Mouse (Mus musculus): ENCODE measurements around the gene Vopp1.
"Not testable (repeated sequence)": the region's sequence is repeated elsewhere in the genome, so short reads cannot be mapped to it uniquely, and the experiment has no call there.

Gene Vopp1

GRCm38 (mm10) chr6:57824422-57825258 lies at the start of gene Vopp1:
Gene Vopp1 (minus strand): TSS chr6:57825159.
- DNase-seq = peak; percentile 84 to 89

- DNase-seq = peak; percentile 8 to 43
Observed at GRCm38 (mm10) chr6:57859043-57860042, 34.4 kb upstream of the Vopp1 start.

DNA sequence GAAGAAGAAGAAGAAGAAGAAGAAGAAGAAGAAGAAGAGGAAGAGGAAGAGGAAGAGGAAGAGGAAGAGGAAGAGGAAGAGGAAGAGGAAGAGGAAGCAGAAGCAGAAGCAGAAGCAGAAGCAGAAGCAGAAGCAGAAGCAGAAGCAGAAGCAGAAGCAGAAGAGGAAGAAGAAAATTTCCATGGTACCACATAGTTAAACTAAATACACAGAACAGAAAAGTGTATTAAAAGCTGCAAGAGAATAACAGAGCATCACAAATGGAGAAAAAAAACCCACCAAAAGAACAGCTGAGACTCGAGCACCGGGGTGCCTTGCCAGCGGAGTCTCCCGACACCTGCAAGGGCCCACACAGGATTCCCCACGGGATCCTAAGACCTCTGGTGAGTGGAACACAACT lies 26.2 kb upstream of the Vopp1 start:
- DNase-seq = not testable (repeated sequence)

GRCm38 (mm10) chr6:57850286-57850685 lies 25.3 kb upstream of the Vopp1 start, which contains the start of gene Vmn1r21:
Gene Vmn1r21 (minus strand): TSS chr6:57850343.
- no peak for DNase-seq

GRCm38 (mm10) chr6:57839693-57840408 lies 14.9 kb upstream of the Vopp1 start:
- DNase-seq = no peak

GRCm38 (mm10) chr6:57825259-57825715 lies 328 bp upstream of the Vopp1 start:
- DNase-seq = no peak

GRCm38 (mm10) chr6:57823461-57823860 lies 1.5 kb downstream of the Vopp1 start:
- DNase-seq = no peak

- no peak for DNase-seq
Observed at GRCm38 (mm10) chr6:57822648-57823410, 2.1 kb downstream of the Vopp1 start.

DNA sequence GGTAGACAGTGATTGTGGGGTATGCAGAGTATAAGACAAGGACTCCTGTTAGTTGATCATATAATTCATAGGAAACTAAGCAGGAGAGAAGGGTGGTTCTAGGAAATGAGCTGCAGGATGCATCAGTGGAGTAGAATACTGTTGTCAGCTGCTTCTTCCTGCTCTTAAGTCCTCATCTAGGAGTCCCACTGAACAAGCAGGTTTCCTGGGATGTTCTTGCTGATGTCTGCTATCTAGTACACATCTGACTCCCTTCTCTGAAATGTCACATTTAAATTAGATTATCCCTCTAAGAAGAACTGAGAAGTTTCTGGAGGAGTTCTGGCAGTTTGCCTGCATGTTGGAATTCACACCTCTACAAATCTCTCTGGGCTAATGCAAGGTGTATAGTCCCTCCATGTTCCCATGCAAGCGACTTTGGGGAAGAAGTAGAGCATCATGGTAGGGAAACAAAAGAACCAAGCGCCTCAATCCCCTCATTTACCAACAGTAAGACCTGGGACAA lies 10.5 kb downstream of the Vopp1 start:
- DNase-seq = no peak

GRCm38 (mm10) chr6:57811748-57812730 lies 12.9 kb downstream of the Vopp1 start:
- no peak for DNase-seq

DNA sequence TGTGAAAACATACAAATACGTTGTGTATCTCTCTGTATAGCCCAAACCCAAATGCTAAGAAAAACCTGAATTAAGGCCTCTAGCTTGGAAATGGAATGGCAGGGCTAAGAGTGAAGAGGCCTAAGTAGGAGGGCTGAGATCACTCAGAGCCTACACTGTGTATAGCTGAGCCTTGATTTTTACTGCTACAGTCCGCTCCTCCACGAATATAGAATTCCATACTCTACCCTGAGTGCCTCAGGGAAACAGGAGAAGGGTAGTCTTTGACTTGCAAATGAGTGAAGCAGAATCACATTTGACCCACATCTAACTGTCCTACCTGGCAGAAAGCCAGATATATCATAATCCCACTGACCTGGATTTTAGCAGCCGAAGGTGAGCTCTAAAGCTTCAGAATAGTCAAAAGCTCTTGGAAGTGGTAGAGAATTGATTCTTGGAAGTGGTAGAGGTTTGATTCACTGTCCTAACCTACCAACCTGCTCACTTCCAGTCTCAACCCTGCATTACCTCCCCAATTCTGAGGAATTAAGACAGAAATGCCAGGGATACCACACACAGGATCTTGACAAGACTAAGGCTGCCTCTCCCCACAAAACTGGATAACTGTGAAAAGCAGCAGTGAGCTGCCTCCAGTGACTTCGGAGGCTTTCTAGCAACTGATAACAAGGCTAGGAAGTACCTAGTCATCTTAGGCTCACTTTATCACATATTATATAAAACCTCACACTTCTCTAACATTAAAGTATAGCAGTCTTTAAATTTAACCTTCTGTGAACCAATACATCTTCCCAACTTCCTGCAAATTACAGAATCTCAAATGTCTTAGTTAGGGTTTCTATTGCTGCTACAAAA lies 19.5 kb downstream of the Vopp1 start:
- no peak for DNase-seq

DNA sequence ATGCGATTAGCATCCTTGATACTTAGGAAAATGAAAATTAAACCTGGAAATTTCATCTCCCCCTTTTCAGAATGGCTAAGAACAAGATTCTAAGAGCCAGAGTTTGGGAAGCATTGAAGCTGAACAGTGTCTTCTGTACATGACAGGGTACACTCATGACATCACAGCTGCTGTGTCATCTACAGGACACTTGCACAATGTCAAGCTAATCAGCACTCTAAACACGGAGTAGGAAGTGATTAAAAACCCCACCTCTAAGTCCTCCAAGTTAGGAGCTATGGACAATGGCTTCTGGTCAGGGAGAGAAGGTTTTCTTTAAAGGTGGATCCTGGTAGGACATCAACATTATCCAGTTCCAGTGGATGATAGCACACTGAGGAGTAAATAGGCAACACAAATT lies 21.8 kb downstream of the Vopp1 start:
- no peak for DNase-seq

- DNase-seq = no peak
Observed at GRCm38 (mm10) chr6:57798986-57799385, 26.0 kb downstream of the Vopp1 start.

GRCm38 (mm10) chr6:57796853-57797423 lies 28.0 kb downstream of the Vopp1 start:
- DNase-seq = no peak

- no peak for DNase-seq
Observed at GRCm38 (mm10) chr6:57795835-57796234, 29.1 kb downstream of the Vopp1 start.

DNA sequence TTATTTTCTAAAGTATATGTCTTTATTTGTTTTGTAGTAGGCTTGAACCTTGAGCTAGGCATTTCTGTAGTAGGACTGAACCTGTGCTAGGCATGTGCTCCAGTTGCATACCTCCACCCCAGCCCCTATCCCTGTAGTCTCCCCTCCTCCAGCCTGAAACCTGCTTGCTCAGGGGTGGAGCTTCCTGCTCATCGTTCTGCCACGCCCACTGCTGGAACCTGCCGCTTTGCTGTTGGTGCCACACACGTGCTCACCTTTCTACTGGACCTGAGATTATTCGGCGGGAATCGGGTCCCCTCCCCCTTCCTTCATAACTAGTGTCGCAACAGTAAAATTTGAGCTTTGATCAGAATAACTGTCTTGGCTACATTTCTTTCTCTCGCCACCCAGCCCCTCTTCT lies 32.1 kb downstream of the Vopp1 start:
- DNase-seq = not testable (repeated sequence)

DNA sequence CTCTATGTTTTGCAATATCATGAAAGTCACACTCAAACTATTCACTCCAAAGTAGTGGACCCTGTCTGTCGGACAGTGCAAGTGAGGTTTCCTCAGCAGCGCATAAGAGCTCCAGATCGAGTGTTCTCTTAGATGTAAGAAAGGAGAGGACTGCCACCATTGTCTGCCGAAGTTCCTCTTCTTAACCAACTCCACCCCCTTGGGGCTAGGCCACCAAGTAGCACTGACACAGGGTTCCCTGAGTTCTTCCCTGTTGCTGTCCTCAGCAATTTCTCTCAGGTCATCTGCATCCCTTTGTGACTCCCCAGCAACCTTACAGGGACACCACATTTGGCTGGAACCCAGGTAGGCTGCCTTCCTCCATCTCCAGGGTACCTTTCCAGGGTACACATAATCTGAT lies 34.4 kb downstream of the Vopp1 start:
- DNase-seq = no peak

DNA sequence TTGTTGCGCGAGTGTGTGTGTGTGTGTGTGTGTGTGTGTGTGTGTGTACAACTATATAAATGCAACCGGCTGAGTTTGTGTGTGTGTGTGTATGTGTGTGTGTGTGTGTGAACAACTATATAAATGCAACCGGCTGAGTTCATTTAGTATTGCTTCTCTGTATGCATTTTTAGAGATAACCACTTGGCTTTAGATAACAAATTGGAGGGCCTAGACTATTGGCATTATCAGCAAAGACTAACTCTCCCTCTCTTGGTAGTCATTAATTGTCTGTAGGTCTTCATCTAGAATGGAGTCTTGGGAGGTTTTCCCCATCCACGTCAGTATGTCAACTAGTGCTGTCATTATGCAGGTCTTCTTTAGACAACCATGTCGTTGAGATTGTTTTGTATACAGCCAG lies 37.6 kb downstream of the Vopp1 start:
- no peak for DNase-seq

GRCm38 (mm10) chr6:57784251-57784650 lies 40.7 kb downstream of the Vopp1 start:
- DNase-seq = no peak

All from cerebellum, postnatal 25 days (tissue).